Mouse (Mus musculus) thymus, adult 2 months (tissue): ENCODE data around the gene Gm49340.

Experiments
- CTCF ChIP-seq: fragments of 200-500 bp; IDR thresholded peaks from 2 replicates; pipeline ENCODE4 v1.5.1; 2012; ENCODE audit warnings: mild to moderate bottlenecking, control low read depth, low read length, moderate library complexity, borderline replicate concordance; ENCODE audit not compliant: control insufficient read depth, poor library complexity, insufficient read depth; ENCODE audit errors: extremely low read depth
- POLR2A ChIP-seq: fragments of 200-500 bp; IDR thresholded peaks from 2 replicates; pipeline ENCODE4 v1.6.1; 2012; ENCODE audit warnings: mild to moderate bottlenecking, low read length, control low read depth, moderate library complexity; ENCODE audit not compliant: control insufficient read depth, poor library complexity, insufficient read depth; ENCODE audit errors: extremely low read depth

GRCm38 (mm10) chr11:73399514-73399913, 70.0 kb downstream of the Gm49340 start, which contains the start of gene Olfr1:
- TF ChIP-seq POLR2A: no peak
- TF ChIP-seq CTCF: no peak
